Mouse (Mus musculus): Measurements from ENCODE around the gene Rab37.

GRCm38 (mm10) chr11:115187693-115188092 lies 96.5 kb downstream of the Rab37 start, which contains the start of gene Nat9:
- no peak for TF ChIP-seq CTCF (IDR thresholded peaks at IDR 0.05; ENCODE audit: borderline replicate concordance, insufficient read depth, low read depth, low read length)
- TF ChIP-seq POLR2A (IDR thresholded peaks at IDR 0.05; ENCODE audit: borderline replicate concordance, insufficient read depth, low read length) = no peak
